Mouse (Mus musculus): Measurements from ENCODE around the gene Fhit. TPM values are rescaled to one million over a fixed set of nuclear protein-coding genes. Genes with fewer than 3 reads are reported as not detected.

The Fhit gene
- polyA plus RNA-seq, 1 experiment, result 8.5 TPM

DNA sequence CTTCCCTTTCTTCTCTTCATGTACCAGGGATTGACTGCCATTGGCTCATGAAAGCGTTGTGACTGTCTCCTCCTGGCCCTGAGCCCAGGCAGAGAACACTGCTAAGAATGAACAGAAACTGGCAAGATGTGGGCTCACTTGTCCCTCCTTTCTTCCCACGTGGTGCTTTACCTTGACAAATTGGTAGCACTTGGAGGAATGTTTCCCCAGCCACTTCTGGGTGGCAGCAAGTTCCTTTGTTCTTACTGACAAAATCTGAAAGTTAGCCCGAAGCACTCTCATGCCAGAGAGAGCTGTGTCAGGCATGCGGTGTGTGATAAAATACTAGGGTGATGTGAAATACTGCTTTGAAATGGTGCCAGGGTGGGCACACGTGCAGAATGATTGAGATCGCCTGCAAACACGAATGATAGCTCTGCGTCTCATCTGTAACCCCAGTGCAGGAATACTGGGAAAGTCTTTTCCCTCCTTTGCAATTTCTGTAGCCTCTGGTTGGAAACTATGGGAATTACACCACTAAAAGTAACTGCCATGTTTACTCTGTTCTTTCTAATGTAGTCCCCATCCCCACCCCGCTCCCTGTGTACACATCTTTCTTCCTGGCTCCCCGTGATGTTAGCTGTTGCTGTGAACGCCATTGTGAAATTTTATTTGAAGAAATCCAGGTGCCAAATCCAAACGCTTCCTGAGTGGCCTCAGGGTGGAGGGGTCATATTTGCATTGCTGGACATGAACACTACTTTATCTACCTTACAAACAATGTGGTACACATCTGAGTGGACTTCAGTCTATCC is 1555.1 kb downstream of the Fhit start:
- no peak for DNase-seq (ENCODE audit: low read depth)

DNA sequence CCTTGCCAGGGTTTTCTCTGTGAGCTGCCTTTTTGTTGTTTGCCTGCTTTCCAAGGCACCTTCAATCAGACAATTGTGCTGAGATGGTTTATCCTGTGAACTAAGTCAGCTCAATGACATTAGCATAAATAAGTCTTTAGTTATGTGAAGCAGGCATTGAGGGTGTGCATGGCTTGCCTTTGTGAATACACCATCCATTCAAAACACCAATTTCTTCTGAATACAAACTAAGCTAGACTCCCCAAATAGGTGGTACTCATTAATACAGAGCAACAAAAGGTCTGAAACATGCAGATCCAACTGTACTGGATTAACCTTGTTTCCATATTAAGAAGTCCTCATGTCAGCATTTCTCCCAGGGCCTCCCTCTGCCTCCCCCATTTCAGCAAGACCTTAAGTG is 1561.6 kb downstream of the Fhit start:
- DNase-seq (ENCODE audit: low read depth), result no peak

DNA sequence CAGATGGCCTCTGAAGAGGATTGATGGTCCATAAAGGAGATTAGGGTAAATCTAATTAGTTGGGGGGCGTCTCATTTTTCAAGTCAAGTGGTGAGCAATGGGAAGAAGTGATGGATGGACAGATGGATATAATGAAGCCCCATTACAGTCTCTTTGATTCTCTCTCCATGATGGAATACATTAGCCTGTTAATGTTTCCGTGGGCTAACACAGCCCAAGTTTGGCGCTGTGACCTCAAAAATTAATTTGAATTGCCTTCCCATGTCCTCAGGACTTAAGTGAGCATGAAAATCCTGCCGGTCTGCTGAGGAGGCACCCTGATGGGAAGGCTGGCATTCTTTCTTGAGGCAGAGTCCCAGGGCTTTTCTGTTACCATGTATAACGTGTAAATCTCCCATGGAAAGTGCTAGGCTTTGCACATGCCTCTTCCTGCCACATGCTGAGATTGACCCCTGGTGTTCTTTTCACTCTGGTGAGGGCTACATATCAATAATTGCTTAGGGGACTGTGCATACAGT is 1564.3 kb downstream of the Fhit start:
- no peak for DNase-seq (ENCODE audit: low read depth)

DNA sequence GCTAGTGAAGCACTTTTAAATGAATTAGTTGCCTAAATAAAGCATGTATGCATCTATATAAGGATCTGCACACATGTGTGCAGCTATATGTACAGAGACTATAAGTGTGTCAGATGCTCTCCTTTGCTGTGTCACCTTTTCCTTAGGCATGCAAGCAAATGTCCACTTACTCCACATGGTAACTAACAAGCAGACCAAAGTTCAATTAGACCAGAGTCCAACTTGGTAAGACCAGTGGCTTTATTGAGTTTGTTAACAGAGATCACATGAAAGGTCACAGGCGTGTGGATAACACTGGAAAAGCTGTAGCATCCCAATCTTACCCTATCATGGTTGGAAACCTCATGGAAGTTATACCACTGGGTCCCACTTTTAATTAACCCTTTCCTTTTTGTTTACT is 1572.7 kb downstream of the Fhit start:
- no peak for DNase-seq (ENCODE audit: low read depth)

DNA sequence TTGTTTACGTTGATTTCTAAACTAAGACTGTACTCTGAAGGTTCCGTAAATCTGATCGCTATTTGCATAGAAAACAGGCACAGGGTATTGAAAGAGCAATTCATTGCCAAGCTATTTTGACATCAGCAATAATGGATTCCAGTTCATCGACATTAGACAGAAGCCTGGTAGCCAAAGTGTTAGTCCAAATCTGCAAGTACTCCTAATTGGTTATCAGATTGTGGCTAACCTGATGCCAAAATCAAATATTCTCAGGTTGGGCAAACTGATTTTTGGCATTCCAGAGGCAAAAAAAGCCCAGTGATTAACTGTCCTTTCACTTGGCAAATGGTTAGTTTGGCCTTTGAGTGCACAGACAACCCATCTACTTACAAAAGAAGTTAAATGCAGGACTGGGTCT is 1573.9 kb downstream of the Fhit start:
- no peak for DNase-seq (ENCODE audit: low read depth)

DNA sequence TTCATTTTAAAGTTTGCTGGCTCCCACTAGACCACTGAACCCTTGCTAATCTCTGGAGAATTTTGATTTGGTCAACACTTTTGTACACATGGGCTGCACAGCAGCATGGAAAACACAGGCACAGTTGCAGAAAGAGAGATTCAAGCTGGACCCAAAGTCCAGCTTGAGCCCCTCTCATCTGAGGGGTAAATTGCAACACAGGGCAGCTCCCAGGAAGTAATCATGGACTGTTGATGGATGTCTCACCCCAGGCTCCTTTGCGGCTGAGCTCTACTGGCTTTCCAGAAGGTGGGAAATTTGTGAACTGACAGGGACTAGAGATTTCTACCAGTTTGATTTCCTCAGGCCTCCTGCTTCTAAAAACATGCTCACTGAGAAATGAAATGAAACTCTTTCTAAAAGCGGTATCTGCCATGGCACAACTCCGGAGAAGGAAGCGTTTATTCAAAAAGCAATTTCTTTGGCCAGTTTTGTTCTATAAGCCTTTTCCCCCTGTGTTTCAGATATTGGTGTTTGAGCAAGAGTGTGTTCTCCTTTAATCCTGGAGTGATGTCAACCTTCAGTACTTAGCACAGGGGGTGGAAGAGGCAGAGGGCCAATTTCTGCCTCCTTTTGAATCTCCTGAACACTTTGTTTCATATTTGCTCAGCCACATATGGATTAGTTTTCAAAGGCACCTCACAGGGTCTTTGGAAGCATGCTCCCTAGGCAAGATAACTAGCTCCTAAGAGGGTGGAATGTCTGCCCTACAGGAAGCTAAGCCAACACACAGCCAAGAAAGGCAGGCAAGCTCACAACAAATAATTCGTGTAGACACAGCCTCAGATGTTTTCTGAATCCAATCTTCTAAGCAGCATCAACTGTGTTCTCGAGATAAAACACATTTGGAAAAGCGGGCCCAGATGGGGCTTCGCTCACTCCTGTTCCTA is 1578.3 kb downstream of the Fhit start:
- no peak for DNase-seq (ENCODE audit: low read depth)

DNA sequence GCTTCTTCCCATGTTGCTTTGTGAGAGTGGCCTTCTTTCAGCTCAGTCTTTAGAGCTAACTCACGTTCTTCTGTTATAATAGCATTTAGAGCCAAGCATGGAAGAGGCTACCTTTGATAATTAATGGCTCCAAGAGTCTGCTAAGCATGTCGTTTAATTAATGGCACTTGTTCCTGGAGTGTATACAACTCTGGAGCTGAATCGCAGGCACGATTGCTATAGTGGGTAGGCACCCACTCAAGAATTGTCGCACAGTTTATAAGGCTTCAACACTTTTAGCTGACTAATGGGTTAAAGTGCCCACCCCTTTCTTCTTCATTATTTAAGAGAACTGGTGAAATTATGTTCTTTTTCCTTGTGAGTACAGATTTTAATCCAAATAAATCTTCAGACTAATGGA is 1605.5 kb downstream of the Fhit start:
- no peak for DNase-seq (ENCODE audit: low read depth)

DNA sequence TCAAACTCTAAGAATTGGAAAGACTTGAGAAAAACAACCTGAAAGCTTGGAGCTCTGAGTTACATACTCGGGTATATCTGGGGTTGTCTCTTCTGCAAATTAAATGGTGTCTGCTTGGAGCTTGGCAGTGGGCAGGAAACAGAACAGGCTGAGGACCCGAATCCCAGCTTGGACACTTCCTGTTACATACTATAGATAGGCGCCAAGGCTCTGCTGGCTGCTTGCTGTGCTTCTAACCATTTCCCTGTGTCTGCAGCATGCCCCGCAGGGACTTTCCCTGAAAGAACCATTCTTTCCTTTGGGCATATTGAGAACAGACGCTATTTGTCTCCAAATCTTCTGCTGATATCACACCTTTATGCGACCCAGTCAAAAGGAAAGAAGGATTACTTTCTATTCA is 1606.0 kb downstream of the Fhit start:
- DNase-seq (ENCODE audit: low read depth), result no peak

DNA sequence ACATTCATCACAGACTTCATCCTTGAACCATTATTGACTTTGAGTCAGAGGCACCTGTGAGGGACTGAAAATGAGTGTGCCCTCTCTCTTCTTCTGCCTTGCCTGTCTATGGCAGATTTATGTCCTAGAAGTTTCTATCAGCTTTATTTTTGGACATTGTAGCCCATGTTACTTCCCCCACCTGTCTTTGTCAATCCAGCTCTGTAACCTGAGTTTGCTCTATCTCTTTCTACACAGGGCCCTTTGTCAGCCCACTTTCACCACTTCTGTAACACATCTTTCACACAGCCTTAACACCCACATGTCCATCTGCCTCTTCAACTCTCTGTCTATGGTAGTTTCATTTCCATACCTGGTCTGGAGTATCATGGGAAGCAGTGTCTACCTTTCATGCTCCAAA is 1609.7 kb downstream of the Fhit start:
- DNase-seq (ENCODE audit: low read depth), result no peak

DNA sequence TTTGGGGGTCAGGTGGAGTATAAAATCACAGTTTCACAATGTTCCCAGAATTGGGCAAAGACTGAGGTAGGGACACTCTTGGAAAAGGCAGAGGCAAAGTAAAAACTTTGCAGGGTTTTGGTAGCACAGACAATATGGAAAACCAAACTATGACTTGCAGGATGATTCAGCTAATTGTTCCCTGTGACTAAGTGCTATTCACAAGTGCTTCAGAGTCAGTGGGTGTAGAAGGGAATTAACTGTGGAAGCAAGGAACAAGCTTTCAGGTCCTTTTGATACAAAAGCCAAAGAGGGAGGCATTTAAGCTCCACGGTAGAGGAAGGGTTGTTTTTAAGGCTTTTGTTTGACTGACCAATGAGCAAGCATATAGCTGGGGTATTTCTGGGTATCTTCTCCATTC is 1613.9 kb downstream of the Fhit start:
- no peak for DNase-seq (ENCODE audit: low read depth)

DNA sequence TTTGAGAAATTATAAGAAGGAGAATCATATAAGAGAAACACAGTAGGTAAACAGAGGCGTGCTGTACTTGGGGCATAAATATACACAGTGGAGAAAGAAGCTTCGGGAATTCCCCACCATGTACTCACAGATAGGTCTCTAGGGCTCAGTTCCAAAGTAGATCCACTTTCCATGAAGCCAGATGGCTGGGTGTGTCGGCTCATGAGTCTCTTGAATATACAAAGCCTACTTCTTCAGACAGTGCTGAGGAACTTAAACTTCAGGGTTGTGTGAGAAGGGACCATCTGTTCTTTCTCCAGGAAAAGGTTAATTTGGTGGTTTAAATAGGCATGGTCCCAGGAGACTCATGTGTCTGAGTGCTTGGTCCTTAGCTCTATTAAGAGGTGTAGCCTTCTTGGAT is 1617.5 kb downstream of the Fhit start:
- DNase-seq (ENCODE audit: low read depth), result no peak

DNA sequence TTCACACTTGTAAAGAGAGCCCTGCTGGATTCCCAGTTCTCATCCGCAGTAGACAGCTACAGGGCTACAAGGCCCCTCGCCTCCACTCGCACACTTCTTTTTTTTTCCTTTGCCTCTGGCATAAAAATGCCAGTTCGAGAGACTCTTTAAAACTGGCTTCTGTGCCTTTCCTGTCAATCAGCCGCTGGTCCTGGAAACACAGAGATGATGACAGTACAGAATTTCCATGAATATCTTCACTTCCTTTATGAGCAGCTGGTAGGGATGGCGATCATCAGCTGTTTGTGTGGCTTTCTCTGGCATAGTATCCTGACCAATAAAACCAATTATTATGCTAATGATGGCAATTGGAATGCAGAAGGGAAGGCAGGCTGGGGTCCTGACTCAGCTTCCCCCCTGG is 1626.3 kb downstream of the Fhit start:
- DNase-seq (ENCODE audit: low read depth), result no peak

DNA sequence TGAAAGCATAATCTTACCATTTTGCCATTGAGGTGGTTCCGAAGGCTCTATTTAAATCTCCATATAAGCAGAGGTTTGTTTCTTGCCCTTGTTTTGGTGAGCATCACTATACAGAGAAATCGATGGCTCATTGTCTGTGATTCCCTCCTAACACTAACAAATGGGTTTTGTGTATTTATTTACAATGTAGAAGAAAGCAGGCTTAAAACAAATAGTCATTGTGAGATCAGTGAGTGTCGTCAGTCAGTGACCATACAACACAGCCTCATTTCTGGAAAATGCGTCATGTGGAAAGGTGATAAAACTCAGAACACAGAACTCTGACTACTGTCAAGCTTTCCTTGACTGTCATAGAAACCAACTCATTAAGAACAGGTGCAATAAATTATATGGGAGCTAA is 1632.6 kb downstream of the Fhit start:
- DNase-seq (ENCODE audit: low read depth), result no peak

DNA sequence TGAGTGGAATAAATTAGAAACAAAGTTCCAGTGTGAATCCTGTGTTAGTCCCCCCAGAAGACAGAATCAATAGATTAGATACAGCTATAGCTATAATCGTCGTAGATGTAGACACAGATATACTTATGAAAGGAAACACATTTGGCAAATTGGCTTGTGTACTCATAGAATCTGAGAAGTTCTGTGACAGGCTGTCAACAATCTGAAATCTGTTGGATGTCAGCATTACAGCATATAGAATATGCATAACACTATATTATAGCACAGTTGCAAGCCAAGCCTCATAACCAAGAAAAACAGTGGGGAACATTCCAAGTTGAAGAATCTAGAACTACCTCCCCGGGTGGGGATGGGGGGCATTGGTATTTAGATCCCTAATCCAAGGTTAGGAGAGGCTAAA is 1635.7 kb downstream of the Fhit start:
- no peak for DNase-seq (ENCODE audit: low read depth)

DNA sequence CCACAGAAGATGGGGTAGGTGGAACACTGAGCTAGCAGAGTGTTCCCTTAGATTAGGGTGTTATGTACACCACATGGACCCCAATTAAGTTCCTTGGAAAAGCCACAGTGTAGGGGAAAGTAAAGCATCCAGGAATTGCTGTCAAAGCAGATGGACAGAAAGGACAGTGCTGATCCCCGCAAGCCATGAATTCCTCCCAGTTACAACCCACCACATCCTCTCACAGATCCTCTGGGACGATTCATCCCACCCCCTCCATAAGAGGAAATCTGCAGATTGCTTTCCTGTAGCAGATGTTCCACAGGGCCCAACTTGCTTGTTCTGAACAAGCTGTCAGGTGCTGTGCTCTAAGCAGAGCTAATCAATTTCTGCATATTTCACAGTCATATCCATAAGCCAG is 1644.2 kb downstream of the Fhit start:
- no peak for DNase-seq (ENCODE audit: low read depth)

DNA sequence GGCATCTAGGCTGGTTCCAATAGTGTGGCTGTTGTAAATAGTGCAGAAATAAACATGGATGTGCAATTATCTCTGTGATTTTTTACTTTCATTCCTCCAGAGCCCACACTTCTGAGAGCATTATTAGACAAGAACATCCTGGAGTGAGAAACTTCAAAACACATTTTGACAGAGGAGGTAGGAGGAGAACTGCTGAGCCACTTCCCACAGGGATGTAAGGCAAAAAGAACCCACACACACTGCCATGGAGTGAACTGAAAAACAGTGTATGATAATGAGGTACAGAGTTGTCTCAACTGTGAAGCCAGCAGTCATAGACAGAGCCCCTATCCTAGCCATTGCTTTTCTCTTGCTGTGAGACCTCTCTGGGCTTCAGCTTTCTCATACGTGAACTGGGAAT is 1652.2 kb downstream of the Fhit start:
- no peak for DNase-seq (ENCODE audit: low read depth)

Other genes with a start within 250 kb of the Fhit start
- 0.65 and 0.92 TPM in 2 replicates for gene Gm3839, start 194.7 kb upstream of the Fhit start, polyA plus RNA-seq (2012; rRNA removed)

Data from gonadal fat pad, adult 2 months (tissue).